Mouse (Mus musculus) forebrain, embryonic 11.5 days (tissue): ENCODE results near the gene Galnt5. TPM values are rescaled to one million over a fixed set of nuclear protein-coding genes. Genes with fewer than 3 reads are reported as not detected.

Experiments used
- ATAC-seq: fragments of 200-750 bp; cut with Nextera tagmentation; replicated peaks from 2 replicates; pipeline ENCODE4 v1.8.0; 2017; ENCODE audit warnings: moderate TSS enrichment; ENCODE audit not compliant: low FRiP score
- DNase-seq: peaks from one replicate; pipeline ENCODE4 v3.0.0-alpha.2; 2017; ENCODE audit warnings: low spot score
- H3K27ac ChIP-seq: fragments of 300-500 bp; sonication (generic); 2 replicates; pipeline ENCODE4 v1.5.1; 2014; ENCODE audit warnings: low read depth, low read length
- H3K27me3 ChIP-seq: fragments of 300-500 bp; sonication (generic); 2 replicates; pipeline ENCODE4 v1.6.1; 2014; ENCODE audit warnings: mild to moderate bottlenecking, low read length, mixed read lengths; ENCODE audit not compliant: control insufficient read depth, insufficient read depth
- H3K36me3 ChIP-seq: fragments of 300-500 bp; sonication (generic); 2 replicates; pipeline ENCODE4 v1.6.1; 2014; ENCODE audit warnings: mild to moderate bottlenecking, low read length, moderate library complexity, mixed read lengths; ENCODE audit not compliant: control insufficient read depth, insufficient read depth
- H3K4me1 ChIP-seq: fragments of 300-500 bp; sonication (generic); replicated peaks from 2 replicates; pipeline ENCODE4 v1.6.1; 2014; ENCODE audit warnings: low read length, mixed read lengths; ENCODE audit not compliant: control insufficient read depth, insufficient read depth
- H3K4me2 ChIP-seq: fragments of 300-500 bp; sonication (generic); 2 replicates; pipeline ENCODE4 v1.6.1; 2014; ENCODE audit warnings: low read depth, mild to moderate bottlenecking, low read length, moderate library complexity, mixed read lengths; ENCODE audit not compliant: severe bottlenecking
- H3K4me3 ChIP-seq: fragments of 300-500 bp; sonication (generic); 2 replicates; pipeline ENCODE4 v1.5.1; 2014; ENCODE audit warnings: low read depth, low read length
- H3K9ac ChIP-seq: fragments of 300-500 bp; sonication (generic); 2 replicates; pipeline ENCODE4 v1.6.1; 2014; ENCODE audit warnings: low read length
- H3K9me3 ChIP-seq: fragments of 300-500 bp; sonication (generic); 2 replicates; pipeline ENCODE4 v1.6.1; 2016; ENCODE audit warnings: low read length, mixed read lengths; ENCODE audit not compliant: control insufficient read depth
- WGBS: fragments of 180-500 bp; shearing (Covaris S2); extraction: QIAGEN DNeasy Blood & Tissue Kit; methylation state at CpG from one replicate; pipeline ENCODE4 v1.1.7; 2014; 5-methylcytosine and 5-hydroxymethylcytosine counted together
- polyA plus RNA-seq: library from polyadenylated mRNA; unstranded; fragments of >200 nt; fragmentation: Nextera tagmentation; extraction: Ambion mirVana; gene quantifications from 2 replicates; pipeline ENCODE4 v1.2.1, GENCODE M21; 2014

The Galnt5 gene
- polyA plus RNA-seq: 0.07 and 0.43 TPM in 2 replicates

GRCm38 (mm10) chr2:57997752-57998430, at the start of gene Galnt5:
Gene Galnt5, plus strand, starts transcription at chr2:57997884.
- no peak for DNase-seq
- no peak within 1 kb of the TSS for H3K27ac ChIP-seq

GRCm38 (mm10) chr2:57951620-57952019, 46.1 kb upstream of the Galnt5 start:
- no peak for ATAC-seq
- no peak for DNase-seq
- Histone ChIP-seq H3K4me1 (no peaks in the 10 kb centered on the region), H3K36me3 (no peaks in the 10 kb centered on the region), H3K27ac (no peak overlapping the region), H3K9ac (no peak overlapping the region), H3K4me3 (no peak overlapping the region), H3K9me3 (no peaks in the 10 kb centered on the region), H3K27me3 (no peaks in the 10 kb centered on the region), H3K4me2 (no peak overlapping the region)
- 67% methylated on average over 2 of the region's 2 CpGs for WGBS

More at GRCm38 (mm10) chr2:57997752-57998430, at the start of gene Galnt5:
- H3K36me3 ChIP-seq: no peaks in the 10 kb centered on the region
- 67% methylated on average over 12 of the region's 12 CpGs for WGBS
- H3K9me3 ChIP-seq: no peaks in the 10 kb centered on the region
- no peaks in the 10 kb centered on the region for H3K27me3 ChIP-seq
- H3K4me1 ChIP-seq: no peaks in the 10 kb centered on the region
- no peak for ATAC-seq
- H3K4me3 ChIP-seq: no peak within 1 kb of the TSS
- H3K4me2 ChIP-seq: no peak within 1 kb of the TSS
- H3K9ac ChIP-seq: no peak within 1 kb of the TSS

GRCm38 (mm10) chr2:57960786-57961185, 36.9 kb upstream of the Galnt5 start:
- H3K4me1 ChIP-seq: no peaks in the 10 kb centered on the region
- DNase-seq: no peak
- no peaks in the 10 kb centered on the region for H3K9me3 ChIP-seq
- ATAC-seq: no peak
- no peak overlapping the region for H3K4me2 ChIP-seq
- WGBS: 86% methylated on average over 5 of the region's 5 CpGs
- H3K9ac ChIP-seq: no peak overlapping the region
- no peaks in the 10 kb centered on the region for H3K36me3 ChIP-seq
- no peaks in the 10 kb centered on the region for H3K27me3 ChIP-seq
- no peak overlapping the region for H3K27ac ChIP-seq
- no peak overlapping the region for H3K4me3 ChIP-seq

- Histone ChIP-seq H3K4me3 (no peak overlapping the region), H3K4me2 (no peak overlapping the region), H3K36me3 (no peaks in the 10 kb centered on the region), H3K9ac (no peak overlapping the region), H3K27ac (no peak overlapping the region), H3K9me3 (no peaks in the 10 kb centered on the region), H3K4me1 (no peaks in the 10 kb centered on the region), H3K27me3 (no peaks in the 10 kb centered on the region)
- no peak for ATAC-seq
- no peak for DNase-seq
Measured at GRCm38 (mm10) chr2:57982248-57982647, 15.4 kb upstream of the Galnt5 start.

- no peak overlapping the region for H3K4me3 ChIP-seq
- no peaks in the 10 kb centered on the region for H3K9me3 ChIP-seq
- no peak overlapping the region for H3K4me2 ChIP-seq
- no peak overlapping the region for H3K27ac ChIP-seq
- ATAC-seq (no peak), DNase-seq (no peak)
- no peaks in the 10 kb centered on the region for H3K27me3 ChIP-seq
- no peak overlapping the region for H3K9ac ChIP-seq
- 86% methylated on average over 2 of the region's 2 CpGs for WGBS
- no peaks in the 10 kb centered on the region for H3K4me1 ChIP-seq
- no peaks in the 10 kb centered on the region for H3K36me3 ChIP-seq
Measured at GRCm38 (mm10) chr2:57991084-57991483, 6.6 kb upstream of the Galnt5 start.

- Histone ChIP-seq H3K4me1 (no peaks in the 10 kb centered on the region), H3K36me3 (no peaks in the 10 kb centered on the region), H3K4me3 (no peak overlapping the region), H3K9me3 (no peaks in the 10 kb centered on the region), H3K4me2 (no peak overlapping the region), H3K9ac (no peak overlapping the region), H3K27me3 (no peaks in the 10 kb centered on the region), H3K27ac (no peak overlapping the region)
- DNase-seq (no peak), ATAC-seq (no peak)
- 85% methylated on average over 3 of the region's 3 CpGs for WGBS
Measured at GRCm38 (mm10) chr2:58001497-58001896, 3.8 kb downstream of the Galnt5 start.

GRCm38 (mm10) chr2:58007081-58007480, 9.4 kb downstream of the Galnt5 start:
- Histone ChIP-seq H3K27ac (no peak overlapping the region), H3K9ac (no peak overlapping the region), H3K36me3 (no peaks in the 10 kb centered on the region), H3K4me3 (no peak overlapping the region), H3K27me3 (no peaks in the 10 kb centered on the region), H3K9me3 (no peaks in the 10 kb centered on the region), H3K4me2 (no peak overlapping the region), H3K4me1 (no peaks in the 10 kb centered on the region)
- WGBS: 88% methylated on average over 5 of the region's 5 CpGs
- ATAC-seq: no peak
- DNase-seq: no peak

- no peaks in the 10 kb centered on the region for H3K36me3 ChIP-seq
- no peaks in the 10 kb centered on the region for H3K4me1 ChIP-seq
- no peak overlapping the region for H3K27ac ChIP-seq
- no peak for ATAC-seq
- H3K4me3 ChIP-seq: no peak overlapping the region
- H3K27me3 ChIP-seq: no peaks in the 10 kb centered on the region
- H3K4me2 ChIP-seq: no peak overlapping the region
- H3K9me3 ChIP-seq: no peaks in the 10 kb centered on the region
- H3K9ac ChIP-seq: no peak overlapping the region
- 92% methylated on average over 6 of the region's 6 CpGs for WGBS
- DNase-seq: no peak
Measured at GRCm38 (mm10) chr2:58023556-58023955, 25.9 kb downstream of the Galnt5 start.

GRCm38 (mm10) chr2:58026740-58027139, 29.1 kb downstream of the Galnt5 start:
- no peak overlapping the region for H3K9ac ChIP-seq
- no peaks in the 10 kb centered on the region for H3K27me3 ChIP-seq
- no peak overlapping the region for H3K27ac ChIP-seq
- no peak overlapping the region for H3K4me3 ChIP-seq
- H3K4me1 ChIP-seq: no peaks in the 10 kb centered on the region
- DNase-seq (no peak), ATAC-seq (no peak)
- WGBS: 85% methylated on average over 5 of the region's 5 CpGs
- no peak overlapping the region for H3K4me2 ChIP-seq
- no peaks in the 10 kb centered on the region for H3K36me3 ChIP-seq
- no peaks in the 10 kb centered on the region for H3K9me3 ChIP-seq
